Mouse (Mus musculus): ENCODE measurements at regions not wholly inside any gene's neighbourhood (a gene's known extent, or its start where the extent isn't known, plus 50 kb on each side); places are given as distances from the start of the nearest gene placed in this dataset.

- Histone ChIP-seq H3K36me3 (ENCODE audit: insufficient read depth) (no peaks in the 10 kb centered on the region), H3K4me3 (ENCODE audit: low read depth, low read length) (no peak overlapping the region), H3K27me3 (ENCODE audit: insufficient read depth, low read length) (no peaks in the 10 kb centered on the region), H3K4me2 (no peak overlapping the region), H3K4me1 (ENCODE audit: insufficient read depth) (no peaks in the 10 kb centered on the region), H3K9ac (no peak overlapping the region), H3K27ac (ENCODE audit: low read depth) (no peak overlapping the region), H3K9me3 (ENCODE audit: low read depth, low read length) (no peaks in the 10 kb centered on the region)
- ATAC-seq (ENCODE audit: insufficient read depth): no peak
- no peak for TF ChIP-seq CTCF (IDR thresholded peaks at IDR 0.05; ENCODE audit: low read depth)
- no peak for DNase-seq
- 82% methylated on average over 2 of the region's 2 CpGs for WGBS
Measured at GRCm38 (mm10) chr10:10270297-10270696, 201.8 kb downstream of the Adgb start.

- ATAC-seq (ENCODE audit: insufficient read depth) (no peak), DNase-seq (no peak)
- Histone ChIP-seq H3K9me3 (ENCODE audit: low read depth, low read length) (no peaks in the 10 kb centered on the region), H3K4me1 (ENCODE audit: insufficient read depth) (no peaks in the 10 kb centered on the region), H3K4me2 (no peak overlapping the region), H3K27ac (ENCODE audit: low read depth) (no peak overlapping the region), H3K9ac (no peak overlapping the region), H3K27me3 (ENCODE audit: insufficient read depth, low read length) (no peaks in the 10 kb centered on the region), H3K36me3 (ENCODE audit: insufficient read depth) (no peaks in the 10 kb centered on the region), H3K4me3 (ENCODE audit: low read depth, low read length) (no peak overlapping the region)
- no peak for TF ChIP-seq CTCF (IDR thresholded peaks at IDR 0.05; ENCODE audit: low read depth)
- WGBS: 70% methylated on average over 8 of the region's 8 CpGs
Measured at GRCm38 (mm10) chr10:10252540-10253318, 219.4 kb downstream of the Adgb start.

GRCm38 (mm10) chr10:10252136-10252535 lies 220.0 kb downstream of the Adgb start:
- no peak overlapping the region for H3K4me3 ChIP-seq (ENCODE audit: low read depth, low read length)
- WGBS: 81% methylated on average over 7 of the region's 7 CpGs
- H3K9me3 ChIP-seq (ENCODE audit: low read depth, low read length): no peaks in the 10 kb centered on the region
- H3K4me1 ChIP-seq (ENCODE audit: insufficient read depth): no peaks in the 10 kb centered on the region
- DNase-seq (no peak), ATAC-seq (ENCODE audit: insufficient read depth) (no peak)
- no peak overlapping the region for H3K4me2 ChIP-seq
- H3K27me3 ChIP-seq (ENCODE audit: insufficient read depth, low read length): no peaks in the 10 kb centered on the region
- no peak overlapping the region for H3K9ac ChIP-seq
- H3K36me3 ChIP-seq (ENCODE audit: insufficient read depth): no peaks in the 10 kb centered on the region
- H3K27ac ChIP-seq (ENCODE audit: low read depth): no peak overlapping the region
- no peak for TF ChIP-seq CTCF (IDR thresholded peaks at IDR 0.05; ENCODE audit: low read depth)

- no peak overlapping the region for H3K9ac ChIP-seq
- no peaks in the 10 kb centered on the region for H3K27me3 ChIP-seq (ENCODE audit: insufficient read depth, low read length)
- no peaks in the 10 kb centered on the region for H3K9me3 ChIP-seq (ENCODE audit: low read depth, low read length)
- no peak overlapping the region for H3K4me2 ChIP-seq
- no peaks in the 10 kb centered on the region for H3K36me3 ChIP-seq (ENCODE audit: insufficient read depth)
- no peak for TF ChIP-seq CTCF (IDR thresholded peaks at IDR 0.05; ENCODE audit: low read depth)
- no peaks in the 10 kb centered on the region for H3K4me1 ChIP-seq (ENCODE audit: insufficient read depth)
- WGBS: 81% methylated on average over 14 of the region's 14 CpGs
- H3K4me3 ChIP-seq (ENCODE audit: low read depth, low read length): no peak overlapping the region
- no peak for ATAC-seq (ENCODE audit: insufficient read depth)
- no peak overlapping the region for H3K27ac ChIP-seq (ENCODE audit: low read depth)
- no peak for DNase-seq
Measured at GRCm38 (mm10) chr10:10234894-10235523, 237.1 kb downstream of the Adgb start.

- Histone ChIP-seq H3K4me2 (no peak overlapping the region), H3K36me3 (ENCODE audit: insufficient read depth) (no peaks in the 10 kb centered on the region), H3K4me3 (ENCODE audit: low read depth, low read length) (no peak overlapping the region), H3K9me3 (ENCODE audit: low read depth, low read length) (no peaks in the 10 kb centered on the region), H3K9ac (no peak overlapping the region), H3K27ac (ENCODE audit: low read depth) (no peak overlapping the region), H3K27me3 (ENCODE audit: insufficient read depth, low read length) (no peaks in the 10 kb centered on the region), H3K4me1 (ENCODE audit: insufficient read depth) (no peaks in the 10 kb centered on the region)
- ATAC-seq (ENCODE audit: insufficient read depth) (no peak), DNase-seq (no peak)
- WGBS: 89% methylated on average over 6 of the region's 6 CpGs
- TF ChIP-seq CTCF (IDR thresholded peaks at IDR 0.05; ENCODE audit: low read depth): no peak
Measured at GRCm38 (mm10) chr10:10224582-10225144, 247.5 kb downstream of the Adgb start.

- TF ChIP-seq CTCF (IDR thresholded peaks at IDR 0.05; ENCODE audit: low read depth): no peak
- H3K9ac ChIP-seq: no peak overlapping the region
- H3K27ac ChIP-seq (ENCODE audit: low read depth): no peak overlapping the region
- H3K9me3 ChIP-seq (ENCODE audit: low read depth, low read length): no peaks in the 10 kb centered on the region
- no peak overlapping the region for H3K4me2 ChIP-seq
- 79% methylated on average over 4 of the region's 4 CpGs for WGBS
- no peak overlapping the region for H3K4me3 ChIP-seq (ENCODE audit: low read depth, low read length)
- no peaks in the 10 kb centered on the region for H3K4me1 ChIP-seq (ENCODE audit: insufficient read depth)
- no peaks in the 10 kb centered on the region for H3K27me3 ChIP-seq (ENCODE audit: insufficient read depth, low read length)
- ATAC-seq (ENCODE audit: insufficient read depth) (no peak), DNase-seq (no peak)
- H3K36me3 ChIP-seq (ENCODE audit: insufficient read depth): no peaks in the 10 kb centered on the region
Measured at GRCm38 (mm10) chr10:10219726-10220125, 252.4 kb downstream of the Adgb start.

GRCm38 (mm10) chr10:10216892-10217291 lies 255.2 kb downstream of the Adgb start:
- Histone ChIP-seq H3K4me1 (ENCODE audit: insufficient read depth) (no peaks in the 10 kb centered on the region), H3K4me2 (no peak overlapping the region), H3K27me3 (ENCODE audit: insufficient read depth, low read length) (no peaks in the 10 kb centered on the region), H3K36me3 (ENCODE audit: insufficient read depth) (no peaks in the 10 kb centered on the region), H3K4me3 (ENCODE audit: low read depth, low read length) (no peak overlapping the region), H3K27ac (ENCODE audit: low read depth) (no peak overlapping the region), H3K9me3 (ENCODE audit: low read depth, low read length) (no peaks in the 10 kb centered on the region), H3K9ac (no peak overlapping the region)
- ATAC-seq (ENCODE audit: insufficient read depth) (no peak), DNase-seq (no peak)
- TF ChIP-seq CTCF (IDR thresholded peaks at IDR 0.05; ENCODE audit: low read depth): no peak
- 72% methylated on average over 3 of the region's 3 CpGs for WGBS
